Mouse (Mus musculus): Measurements from ENCODE around the gene Hmgcs2. TPM values are rescaled to one million over a fixed set of nuclear protein-coding genes. Genes with fewer than 3 reads are reported as not detected.

Gene Hmgcs2
- polyA plus RNA-seq, 1 experiment from 2014 or later = 22.9 TPM

GRCm38 (mm10) chr3:98348106-98348505 is 67.9 kb downstream of the Hmgcs2 start:
- H3K36me3 ChIP-seq (replicated peaks) = no peaks in the 10 kb centered on the region
- H3K27me3 ChIP-seq (replicated peaks) = no peaks in the 10 kb centered on the region
- H3K9me3 ChIP-seq = no peaks in the 10 kb centered on the region
- H3K9ac ChIP-seq = no peak overlapping the region
- no peak overlapping the region for H3K4me3 ChIP-seq
- no peak overlapping the region for H3K4me2 ChIP-seq
- no peaks in the 10 kb centered on the region for H3K4me1 ChIP-seq
- 86% methylated on average over 6 of the region's 6 CpGs for WGBS
- no peak for ATAC-seq (replicated peaks)
- no peak overlapping the region for H3K27ac ChIP-seq

GRCm38 (mm10) chr3:98348705-98349104 is 68.5 kb downstream of the Hmgcs2 start:
- Histone ChIP-seq H3K36me3 (replicated peaks) (no peaks in the 10 kb centered on the region), H3K9ac (no peak overlapping the region), H3K27me3 (replicated peaks) (no peaks in the 10 kb centered on the region), H3K27ac (no peak overlapping the region), H3K9me3 (no peaks in the 10 kb centered on the region), H3K4me3 (no peak overlapping the region), H3K4me1 (no peaks in the 10 kb centered on the region), H3K4me2 (no peak overlapping the region)
- WGBS = 16% methylated on average over 8 of the region's 8 CpGs
- peak; percentile 42; the same call in 1 of the 2 replicates for ATAC-seq (replicated peaks)

- Histone ChIP-seq H3K4me2 (no peak overlapping the region), H3K27me3 (replicated peaks) (no peaks in the 10 kb centered on the region), H3K4me3 (no peak overlapping the region), H3K4me1 (no peaks in the 10 kb centered on the region), H3K36me3 (replicated peaks) (no peaks in the 10 kb centered on the region), H3K9ac (no peak overlapping the region), H3K9me3 (no peaks in the 10 kb centered on the region), H3K27ac (no peak overlapping the region)
- ATAC-seq (replicated peaks) = no peak
- 36% methylated on average over 7 of the region's 7 CpGs for WGBS
Measured at GRCm38 (mm10) chr3:98353892-98354291, 73.7 kb downstream of the Hmgcs2 start.

GRCm38 (mm10) chr3:98355344-98356025 is 75.2 kb downstream of the Hmgcs2 start:
- no peak overlapping the region for H3K9ac ChIP-seq
- H3K27ac ChIP-seq = no peak overlapping the region
- H3K36me3 ChIP-seq (replicated peaks) = no peaks in the 10 kb centered on the region
- no peak overlapping the region for H3K4me2 ChIP-seq
- no peak overlapping the region for H3K4me3 ChIP-seq
- ATAC-seq (replicated peaks) = peak; percentile 77
- 62% methylated on average over 10 of the region's 10 CpGs for WGBS
- no peaks in the 10 kb centered on the region for H3K4me1 ChIP-seq
- H3K27me3 ChIP-seq (replicated peaks) = no peaks in the 10 kb centered on the region
- H3K9me3 ChIP-seq = no peaks in the 10 kb centered on the region

- H3K4me2 ChIP-seq = no peak overlapping the region
- no peaks in the 10 kb centered on the region for H3K27me3 ChIP-seq (replicated peaks)
- peak; percentile 25; the same call in 1 of the 2 replicates for ATAC-seq (replicated peaks)
- no peak overlapping the region for H3K9ac ChIP-seq
- no peaks in the 10 kb centered on the region for H3K9me3 ChIP-seq
- no peaks in the 10 kb centered on the region for H3K4me1 ChIP-seq
- H3K27ac ChIP-seq = no peak overlapping the region
- WGBS = 64% methylated on average over 6 of the region's 6 CpGs
- no peak overlapping the region for H3K4me3 ChIP-seq
- no peaks in the 10 kb centered on the region for H3K36me3 ChIP-seq (replicated peaks)
Measured at GRCm38 (mm10) chr3:98356026-98356365, 75.8 kb downstream of the Hmgcs2 start.

DNA sequence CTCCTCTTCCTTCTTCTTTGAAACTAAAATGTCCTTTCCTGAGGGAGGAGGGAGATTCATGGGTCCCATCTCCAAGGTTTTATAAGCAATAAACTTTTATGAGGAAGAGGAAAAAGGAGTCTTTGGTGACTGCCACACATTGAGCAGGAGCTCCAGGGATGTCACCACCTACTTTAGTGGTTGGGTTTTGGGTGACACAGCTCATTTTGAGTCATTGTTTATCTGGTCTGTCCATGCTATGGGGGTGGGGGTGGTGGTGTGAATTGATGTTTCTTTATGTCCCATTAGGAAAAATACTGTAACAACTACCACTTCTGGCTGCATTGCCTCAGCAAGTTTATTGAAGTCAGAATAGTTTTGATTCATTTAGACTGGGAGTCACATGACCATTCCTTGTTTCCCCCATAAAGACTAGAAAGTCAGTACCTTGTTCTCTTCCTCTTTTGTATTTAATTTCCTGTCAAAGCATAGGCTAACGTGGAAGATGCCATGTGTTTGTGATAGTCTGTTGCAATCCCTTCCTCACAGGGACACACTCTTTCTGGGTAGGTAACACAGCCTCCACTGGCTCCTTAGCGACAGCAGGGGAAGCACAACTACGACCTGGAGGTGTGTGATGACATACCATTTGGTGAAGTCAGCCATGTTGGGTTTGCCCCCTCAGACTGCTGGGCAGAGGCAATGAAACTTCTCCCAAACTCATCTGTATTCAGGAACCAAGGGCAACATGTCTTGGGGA is 76.6 kb downstream of the Hmgcs2 start:
- WGBS = 85% methylated on average over 3 of the region's 3 CpGs
- no peak for ATAC-seq (replicated peaks)

More for the DNA sequence above, 76.6 kb downstream of the Hmgcs2 start:
- Histone ChIP-seq H3K4me2 (no peak overlapping the region), H3K36me3 (replicated peaks) (no peaks in the 10 kb centered on the region), H3K4me1 (no peaks in the 10 kb centered on the region), H3K4me3 (no peak overlapping the region), H3K9ac (no peak overlapping the region), H3K27me3 (replicated peaks) (no peaks in the 10 kb centered on the region), H3K27ac (no peak overlapping the region), H3K9me3 (no peaks in the 10 kb centered on the region)

Other genes with a start within 250 kb of the Hmgcs2 start
- gene Adam30, start 119.8 kb upstream of the Hmgcs2 start, polyA plus RNA-seq (2015; fragmentation: Nextera tagmentation; extraction: Ambion mirVana) = not detected in 2 replicates
- not detected in 2 replicates for gene Reg4, start 58.3 kb upstream of the Hmgcs2 start, polyA plus RNA-seq (2015; fragmentation: Nextera tagmentation; extraction: Ambion mirVana)
- 113 and 142 TPM in 2 replicates for gene Phgdh, start 59.6 kb downstream of the Hmgcs2 start, polyA plus RNA-seq (2015; fragmentation: Nextera tagmentation; extraction: Ambion mirVana)
- gene Zfp697, start 102.0 kb downstream of the Hmgcs2 start, polyA plus RNA-seq (2015; fragmentation: Nextera tagmentation; extraction: Ambion mirVana) = 19.8 TPM in 2 replicates
- gene Gm4450, start 176.7 kb downstream of the Hmgcs2 start, polyA plus RNA-seq (2015; fragmentation: Nextera tagmentation; extraction: Ambion mirVana) = 0.31 TPM in 1 of 2 replicates, not detected in the other
- gene Hsd3b4, start 230.1 kb downstream of the Hmgcs2 start, polyA plus RNA-seq (2015; fragmentation: Nextera tagmentation; extraction: Ambion mirVana) = not detected in 2 replicates